8 mouse cellular contexts compared by ENCODE assay signal in the genomic region with DNA sequence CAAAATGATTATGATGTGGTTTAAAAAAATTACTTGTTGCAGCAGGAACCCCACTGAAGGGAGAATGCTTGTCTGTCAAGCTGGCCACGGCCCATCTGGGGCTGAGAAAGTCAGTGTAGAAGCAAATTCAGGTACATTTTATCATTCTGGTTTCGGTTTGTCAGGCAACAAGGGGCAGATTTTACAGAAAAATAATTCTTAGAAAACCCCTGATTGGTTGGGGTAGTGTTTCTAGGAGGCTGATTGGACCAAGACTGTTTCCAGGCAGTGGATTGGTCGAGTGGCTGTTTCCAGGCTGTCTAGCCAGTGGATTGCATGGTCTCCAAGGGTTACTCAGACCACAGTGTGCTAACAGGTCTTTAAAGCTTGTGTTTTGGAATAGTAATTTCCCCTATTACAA. TPM values are rescaled to one million over a fixed set of nuclear protein-coding genes. Genes with fewer than 3 reads are reported as not detected.
DNase-seq lines count a peak whose midpoint lies in the region; ATAC-seq and TF ChIP-seq lines count a peak whose summit lies in the region.

TSS of gene Pnrc1 (minus strand) at position 162 of the 400 bp plus-strand sequence.

- no peak within 1 kb of the TSS for H3K9ac ChIP-seq in hindbrain, postnatal 0 days (replicated peaks; ENCODE audit: low read length)
- H3K9ac ChIP-seq in stomach, embryonic 16.5 days (ENCODE audit: low read length) = peak within 1 kb of the TSS; percentile 60; the same call in 1 of the 2 replicates

- H3K36me3 ChIP-seq in hindbrain, postnatal 0 days (ENCODE audit: insufficient read depth, low read length) = no peaks in the 10 kb centered on the region
- H3K36me3 ChIP-seq in stomach, embryonic 16.5 days (ENCODE audit: control insufficient read depth, insufficient read depth, low read length) = no peaks in the 10 kb centered on the region

- no peak within 1 kb of the TSS for H3K27ac ChIP-seq in hindbrain, postnatal 0 days
- peak within 1 kb of the TSS; percentile 38 for H3K27ac ChIP-seq in stomach, embryonic 16.5 days (ENCODE audit: low read length)

- H3K4me2 ChIP-seq in hindbrain, postnatal 0 days (ENCODE audit: low read depth, low read length) = peak within 1 kb of the TSS; percentile 7; the same call in 1 of the 2 replicates
- H3K4me2 ChIP-seq in stomach, embryonic 16.5 days (ENCODE audit: low read depth, low read length) = peak within 1 kb of the TSS; percentile 41

- H3K27me3 ChIP-seq in hindbrain, postnatal 0 days (ENCODE audit: insufficient read depth, low read length) = no peaks in the 10 kb centered on the region
- H3K27me3 ChIP-seq in stomach, embryonic 16.5 days (ENCODE audit: control insufficient read depth, insufficient read depth, low read length) = no peaks in the 10 kb centered on the region

- WGBS in hindbrain, postnatal 0 days = 52% methylated on average over 3 of the region's 3 CpGs
- WGBS in stomach, embryonic 16.5 days = 34% methylated on average over 3 of the region's 3 CpGs

- peak; percentile 95 for ATAC-seq in hindbrain, postnatal 0 days
- ATAC-seq in stomach, embryonic 16.5 days (ENCODE audit: insufficient read depth, low FRiP score) = peak; percentile 92

- intact Hi-C loops in gastrocnemius, postnatal 14 days (cut with DNase I; ENCODE audit: low total_unique reads) = loop anchor here (5.0 kb wide), 1 partner anchor 143 kb away; no protein-coding TSS in a partner anchor
- intact Hi-C loops in left cerebral cortex, postnatal 25 days (cut with DNase I) = loop anchor here (5.0 to 10.0 kb wide), 4 partner anchors 143 to 335 kb away; partner anchors contain the start of genes Ankrd6 and Ube2j1

- TF ChIP-seq CTCF in hindbrain, postnatal 0 days (IDR thresholded peaks at IDR 0.05; ENCODE audit: low read depth) = no peak

- no peaks in the 10 kb centered on the region for H3K4me1 ChIP-seq in hindbrain, postnatal 0 days (ENCODE audit: insufficient read depth, low read length)
- no peaks in the 10 kb centered on the region for H3K4me1 ChIP-seq in stomach, embryonic 16.5 days (ENCODE audit: control insufficient read depth, insufficient read depth, low read length)

- H3K9me3 ChIP-seq in hindbrain, postnatal 0 days (ENCODE audit: low read length) = no peaks in the 10 kb centered on the region
- H3K9me3 ChIP-seq in stomach, embryonic 16.5 days (replicated peaks; ENCODE audit: control insufficient read depth, low read length) = no peaks in the 10 kb centered on the region

- H3K4me3 ChIP-seq in hindbrain, postnatal 0 days (ENCODE audit: low read length) = no peak within 1 kb of the TSS
- peak within 1 kb of the TSS; percentile 40 for H3K4me3 ChIP-seq in stomach, embryonic 16.5 days (replicated peaks; ENCODE audit: low read length)

- DNase-seq in retina, postnatal 1 day = peak; percentile 10
- DNase-seq in retina, embryonic 14.5 days (ENCODE audit: low spot score) = no peak
- DNase-seq in brain, adult 2 months (ENCODE audit: low read depth, low spot score) = peak; percentile 83
- DNase-seq in gastrocnemius, postnatal 14 days = peak; percentile 31
- DNase-seq in hindbrain, postnatal 0 days (ENCODE audit: low spot score) = peak; percentile 75
- peak; percentile 28 to 40 for DNase-seq in left cerebral cortex, postnatal 25 days (ENCODE audit: low spot score in 2 of 2)
- DNase-seq in mesoderm, embryonic 11.5 days (ENCODE audit: low read depth, low spot score) = peak; percentile 18

RNA-seq across cellular contexts. Expression of gene Pnrc1, which starts in this region (rescaled TPM):
- total RNA-seq in gastrocnemius, postnatal 14 days (2021) = 100 to 1,000 TPM in 1 of 2 experiments, 10 to 100 TPM in 1; 86.4 to 125 TPM
- 60.5 and 84.9 TPM in 2 replicates for total RNA-seq in hindbrain, postnatal 0 days (2014; rRNA removed)
- 46.9 and 49.8 TPM in 2 replicates for polyA plus RNA-seq in hindbrain, postnatal 0 days (2015; fragmentation: Nextera tagmentation; extraction: Ambion mirVana)
- 100 to 1,000 TPM; 130 to 145 TPM for total RNA-seq in left cerebral cortex, postnatal 25 days (2021)
- 57.0 and 61.1 TPM in 2 replicates for polyA plus RNA-seq in stomach, embryonic 16.5 days (2015; fragmentation: Nextera tagmentation; extraction: Ambion mirVana)
